Mouse (Mus musculus): ENCODE results near the gene Fxyd7.
A peak's percentile ranks its signal among the peaks of the same experiment; 100 is the strongest.

Fxyd7 gene

DNA sequence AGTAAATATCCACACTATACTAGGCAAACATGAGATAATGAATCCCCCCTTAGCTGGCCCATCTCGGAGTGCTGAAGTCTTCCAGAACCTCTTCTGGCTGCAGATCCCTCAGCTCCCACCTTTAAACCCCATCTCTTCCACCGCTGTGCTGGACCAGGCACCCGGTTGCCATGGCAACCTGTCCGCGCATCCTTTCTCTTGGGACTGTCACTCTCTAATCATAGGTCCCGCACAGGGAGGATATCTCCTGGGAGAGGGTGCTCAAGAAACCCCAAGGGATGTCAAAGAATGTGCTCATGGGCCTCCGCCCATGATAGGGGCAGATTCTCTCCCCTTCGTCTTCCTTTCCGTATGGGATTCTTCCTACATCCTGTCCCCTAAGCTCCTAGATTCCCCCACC lies 346 bp downstream of the Fxyd7 start:
- DNase-seq (ENCODE audit: low spot score): no peak

GRCm38 (mm10) chr7:31050487-31050886 lies 780 bp downstream of the Fxyd7 start:
- DNase-seq (ENCODE audit: low spot score): no peak

DNA sequence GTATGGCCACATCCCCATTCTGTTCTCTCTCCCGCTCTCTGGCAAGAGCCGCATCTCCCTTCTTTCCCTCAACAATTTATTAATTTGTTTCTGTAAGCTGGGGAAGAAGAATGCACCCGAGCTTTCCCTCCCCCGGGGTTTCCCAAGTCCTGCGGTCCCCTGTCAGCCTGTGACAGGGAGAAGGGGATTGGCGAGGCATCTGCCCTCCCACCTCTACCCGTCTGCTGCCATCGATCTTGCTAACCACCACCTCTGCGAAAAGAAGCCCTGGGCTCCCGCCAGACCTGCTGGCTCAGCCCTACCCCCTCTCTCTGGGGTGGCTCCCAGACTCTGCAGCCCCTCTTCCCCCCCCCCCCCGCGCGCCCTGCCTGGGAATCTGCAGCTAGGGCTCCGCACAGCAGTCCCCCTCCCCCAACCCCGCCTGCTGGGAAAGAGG lies 1.4 kb downstream of the Fxyd7 start:
- DNase-seq (ENCODE audit: low spot score): no peak

DNA sequence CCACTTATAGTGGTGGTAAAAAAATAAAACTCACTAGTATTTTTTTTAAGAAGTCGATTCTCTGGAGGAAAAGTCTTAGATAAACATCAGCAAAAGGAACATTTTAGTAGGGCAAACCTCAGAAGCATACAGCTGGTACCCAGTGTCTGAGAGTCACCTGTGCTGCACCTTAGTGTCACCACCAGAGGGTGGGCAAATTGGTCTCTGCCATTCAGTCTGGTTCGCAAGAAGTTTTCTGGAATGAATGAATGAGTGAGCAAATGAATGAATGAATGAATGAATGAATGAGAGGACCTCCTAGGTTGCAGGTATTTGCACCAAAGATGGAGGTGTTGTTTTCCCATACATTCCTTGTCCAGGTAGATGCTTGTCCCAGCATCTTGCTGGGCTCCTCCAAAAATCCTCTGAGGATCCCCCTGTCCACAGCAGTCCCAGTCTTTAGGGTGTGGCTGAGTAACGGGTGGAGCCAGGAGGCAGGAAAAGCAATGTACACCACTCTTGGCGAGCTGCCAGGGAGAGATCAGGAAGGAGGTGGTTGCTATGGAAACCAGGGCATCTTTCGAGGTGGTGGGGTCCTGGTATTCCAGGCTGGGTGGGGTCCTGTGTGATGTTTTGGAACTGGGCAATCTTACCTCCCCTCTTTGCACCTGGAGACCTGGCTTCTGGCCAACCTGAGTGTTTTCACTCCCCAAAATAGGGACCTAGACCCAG lies 2.0 kb downstream of the Fxyd7 start:
- DNase-seq (ENCODE audit: low spot score): peak; percentile 43

GRCm38 (mm10) chr7:31042431-31042910 lies 8.8 kb downstream of the Fxyd7 start, which contains the start of gene Fxyd5:
Gene Fxyd5, minus strand, starts transcription at chr7:31042481.
- DNase-seq (ENCODE audit: low spot score): no peak

GRCm38 (mm10) chr7:31041662-31042315 lies 9.5 kb downstream of the Fxyd7 start:
- DNase-seq (ENCODE audit: low spot score): no peak

GRCm38 (mm10) chr7:31041023-31041407 lies 10.3 kb downstream of the Fxyd7 start:
- no peak for DNase-seq (ENCODE audit: low spot score)

GRCm38 (mm10) chr7:31040281-31041022 lies 10.8 kb downstream of the Fxyd7 start:
- DNase-seq (ENCODE audit: low spot score): no peak

DNA sequence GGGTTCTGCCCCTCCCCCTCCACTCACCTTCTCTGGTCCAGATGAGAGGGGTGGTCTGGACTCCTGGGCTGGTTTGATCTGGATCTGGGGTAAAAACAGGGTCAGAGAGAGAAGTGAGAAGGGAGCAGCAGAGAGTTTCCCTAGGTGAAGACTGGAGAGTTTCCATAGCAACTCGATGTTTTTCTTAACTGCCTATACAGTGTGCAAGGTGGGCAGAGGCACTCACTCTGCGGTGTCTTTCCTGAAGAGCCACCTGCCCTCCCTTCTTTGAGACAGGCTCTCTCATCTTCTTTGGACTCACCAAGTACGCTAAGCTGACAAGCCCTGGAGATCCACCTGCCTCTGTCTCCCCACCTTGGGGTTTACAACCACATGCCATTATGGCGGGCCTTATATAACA lies 12.3 kb downstream of the Fxyd7 start:
- DNase-seq (ENCODE audit: low spot score): no peak

- no peak for DNase-seq (ENCODE audit: low spot score)
Measured at GRCm38 (mm10) chr7:31037675-31038074, 13.6 kb downstream of the Fxyd7 start.

GRCm38 (mm10) chr7:31036917-31037316 lies 14.3 kb downstream of the Fxyd7 start:
- no peak for DNase-seq (ENCODE audit: low spot score)

DNA sequence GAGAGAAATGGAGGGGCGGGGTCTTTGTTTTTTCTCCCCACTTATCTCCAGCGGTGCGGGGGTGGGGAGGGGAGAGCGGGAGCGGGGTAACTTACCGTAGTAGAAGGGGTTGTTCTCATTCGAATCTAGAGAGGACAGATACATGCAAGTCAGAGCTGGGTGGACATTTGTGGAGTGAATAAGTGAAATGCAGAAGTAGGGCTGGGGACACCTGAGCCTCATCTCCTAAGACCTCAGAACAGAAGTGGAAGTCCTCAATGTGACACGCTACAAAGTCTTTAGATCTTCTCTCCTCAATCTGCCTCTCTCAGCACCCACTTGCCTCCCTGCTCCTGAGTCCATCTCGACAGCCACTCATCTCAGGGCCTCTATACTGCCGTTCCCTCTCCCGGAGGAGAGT lies 16.0 kb downstream of the Fxyd7 start:
- no peak for DNase-seq (ENCODE audit: low spot score)

- no peak for DNase-seq (ENCODE audit: low spot score)
Measured at GRCm38 (mm10) chr7:31034789-31035188, 16.5 kb downstream of the Fxyd7 start.

- no peak for DNase-seq (ENCODE audit: low spot score)
Measured at GRCm38 (mm10) chr7:31033409-31034165, 17.7 kb downstream of the Fxyd7 start.

- DNase-seq (ENCODE audit: low spot score): no peak
Measured at GRCm38 (mm10) chr7:31031731-31032130, 19.5 kb downstream of the Fxyd7 start.

DNA sequence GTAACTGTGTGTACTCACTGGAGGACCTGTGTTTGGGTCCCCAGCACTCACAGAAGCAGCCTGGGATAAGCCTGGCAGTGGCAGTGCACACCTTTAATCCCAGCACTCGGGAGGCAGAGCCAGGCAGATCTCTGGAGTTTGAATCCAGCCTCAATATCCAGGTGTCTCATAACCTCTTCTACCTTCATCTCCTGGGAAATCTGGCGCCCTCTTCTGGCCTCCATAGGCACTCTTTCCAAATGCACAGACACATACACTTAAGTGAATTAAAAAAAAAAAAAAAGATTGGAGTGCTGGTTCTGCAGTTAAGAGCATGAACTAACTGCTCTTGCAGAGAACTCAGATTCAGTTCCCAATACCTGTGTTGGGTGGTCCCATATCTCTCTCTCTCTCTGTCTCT lies 20.6 kb downstream of the Fxyd7 start:
- no peak for DNase-seq (ENCODE audit: low spot score)

DNA sequence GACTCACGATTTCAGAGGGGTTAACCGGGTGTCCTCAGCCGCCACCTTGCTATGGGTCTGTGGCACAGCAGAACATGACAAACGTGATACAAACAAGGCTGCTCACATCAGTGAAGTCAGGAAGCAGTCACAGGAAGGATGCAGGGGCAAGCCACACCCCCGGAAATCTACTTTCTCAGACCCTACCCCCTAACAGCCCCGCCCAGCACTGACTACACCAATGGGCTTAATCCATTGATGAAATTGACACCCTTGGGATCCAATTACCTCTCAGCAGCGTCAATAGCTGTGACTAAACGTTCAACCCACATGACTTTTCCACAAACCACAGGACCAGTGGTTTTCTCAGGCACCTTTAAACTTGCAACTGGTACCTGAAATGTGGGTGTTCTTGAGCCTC lies 22.7 kb downstream of the Fxyd7 start:
- DNase-seq (ENCODE audit: low spot score): no peak

- DNase-seq (ENCODE audit: low spot score): no peak
Measured at GRCm38 (mm10) chr7:31017104-31017901, 34.0 kb downstream of the Fxyd7 start.

GRCm38 (mm10) chr7:31012971-31013370 lies 38.3 kb downstream of the Fxyd7 start:
- DNase-seq (ENCODE audit: low spot score): no peak

- DNase-seq (ENCODE audit: low spot score): no peak
Measured at GRCm38 (mm10) chr7:31008889-31009288, 42.4 kb downstream of the Fxyd7 start.

- DNase-seq (ENCODE audit: low spot score): no peak
Measured at GRCm38 (mm10) chr7:31008175-31008574, 43.1 kb downstream of the Fxyd7 start.

Measured in embryo, embryonic 10 days (tissue).